In genomic region chr8:11550281-11550948, GRCm38 (mm10) we compare ENCODE assay signal across 8 mouse cellular contexts. TPM values are rescaled to one million over a fixed set of nuclear protein-coding genes. Genes with fewer than 3 reads are reported as not detected.
DNase-seq lines count a peak whose midpoint lies in the region; ATAC-seq lines count a peak whose summit lies in the region.

Cars2 (minus strand) TSS chr8:11550783.

- H3K9ac ChIP-seq in intestine, embryonic 14.5 days (ENCODE audit: low read length): peak within 1 kb of the TSS; percentile 75

- H3K4me2 ChIP-seq in intestine, embryonic 14.5 days (ENCODE audit: low read length): peak within 1 kb of the TSS; percentile 55

- no peaks in the 10 kb centered on the region for H3K27me3 ChIP-seq in intestine, embryonic 14.5 days (replicated peaks; ENCODE audit: control insufficient read depth, insufficient read depth, low read length)

- H3K9me3 ChIP-seq in intestine, embryonic 14.5 days (ENCODE audit: control insufficient read depth, low read length): no peaks in the 10 kb centered on the region

- peaks cover 17% of the 10 kb centered on the region for H3K4me1 ChIP-seq in intestine, embryonic 14.5 days (replicated peaks; ENCODE audit: control insufficient read depth, insufficient read depth, low read length)

- peak within 1 kb of the TSS; percentile 84 for H3K27ac ChIP-seq in intestine, embryonic 14.5 days (ENCODE audit: low read depth)

- H3K4me3 ChIP-seq in intestine, embryonic 14.5 days (ENCODE audit: low read depth, low read length): peak within 1 kb of the TSS; percentile 81

- intact Hi-C loops in left cerebral cortex, postnatal 14 days (cut with DNase I): no loop called here

- ATAC-seq in intestine, embryonic 14.5 days (replicated peaks; ENCODE audit: low FRiP score, low TSS enrichment, low read depth): peak; percentile 77

- WGBS in intestine, embryonic 14.5 days: under 1% methylated on average over 53 of the region's 53 CpGs

- peaks cover 13% of the 10 kb centered on the region; the same call in 1 of the 2 replicates for H3K36me3 ChIP-seq in intestine, embryonic 14.5 days (ENCODE audit: control insufficient read depth, insufficient read depth, low read length)

- DNase-seq in adipocyte (ENCODE audit: low spot score): peak; percentile 91
- DNase-seq in embryo, embryonic 10.5 days (ENCODE audit: low spot score): peak; percentile 92
- DNase-seq in gastrocnemius, postnatal 25 days: peak; percentile 90
- DNase-seq in intestine, embryonic 14.5 days (ENCODE audit: low spot score): peak; percentile 92
- DNase-seq in left cerebral cortex, postnatal 14 days (ENCODE audit: low spot score in 2 of 2): peak; percentile 85 to 87
- peak; percentile 90 for DNase-seq in mesoderm, embryonic 11.5 days (ENCODE audit: low read depth, low spot score)
- DNase-seq in right cerebral cortex, postnatal 36 days (ENCODE audit: low spot score in 2 of 2): peak; percentile 86 to 90
- peak; percentile 92 for DNase-seq in yolk sac, embryonic 10.5 days (ENCODE audit: low spot score)

RNA-seq across cellular contexts. Expression of gene Cars2, which starts in this region (rescaled TPM):
- 10 to 100 TPM; 14.7 to 15.0 TPM for total RNA-seq in gastrocnemius, postnatal 25 days (2021)
- polyA plus RNA-seq in intestine, embryonic 14.5 days (2014; fragmentation: Nextera tagmentation; extraction: Ambion mirVana): 25.8 and 29.9 TPM in 2 replicates
- 10 to 100 TPM; 18.2 to 26.1 TPM for total RNA-seq in left cerebral cortex, postnatal 14 days (2021)

Comparison
In these comparisons a context has a peak if more than half of its experiments do, and no peak if none do; other contexts are left out.
1. Peak in every context shown above with its lines: DNase-seq, ATAC-seq, H3K4me3 ChIP-seq and H3K27ac ChIP-seq.